Mouse (Mus musculus) stomach, embryonic 14.5 days (tissue): ENCODE measurements around the gene Taf13. TPM values are rescaled to one million over a fixed set of nuclear protein-coding genes. Genes with fewer than 3 reads are reported as not detected.

Experiments
- ATAC-seq: fragments of 200-750 bp; cut with Nextera tagmentation; 2 replicates; pipeline ENCODE4 v1.8.0; 2017; ENCODE audit warnings: low read depth, moderate TSS enrichment; ENCODE audit not compliant: insufficient number of reproducible peaks, insufficient read depth, low FRiP score
- H3K27ac ChIP-seq: fragments of 300-500 bp; sonication (generic); 2 replicates; pipeline ENCODE4 v1.5.1; 2014; ENCODE audit warnings: mild to moderate bottlenecking, low read length, moderate library complexity, mixed read lengths
- H3K27me3 ChIP-seq: fragments of 300-500 bp; sonication (generic); 2 replicates; pipeline ENCODE4 v1.6.1; 2014; ENCODE audit warnings: low read length, control low read depth, mixed read lengths; ENCODE audit not compliant: control insufficient read depth, insufficient read depth
- H3K36me3 ChIP-seq: fragments of 300-500 bp; sonication (generic); 2 replicates; pipeline ENCODE4 v1.6.1; 2014; ENCODE audit warnings: mild to moderate bottlenecking, control low read depth, low read length, moderate library complexity, mixed read lengths; ENCODE audit not compliant: control insufficient read depth, insufficient read depth
- H3K4me1 ChIP-seq: fragments of 300-500 bp; sonication (generic); 2 replicates; pipeline ENCODE4 v1.6.1; 2014; ENCODE audit warnings: low read length, control low read depth, mixed read lengths; ENCODE audit not compliant: control insufficient read depth, insufficient read depth
- H3K4me2 ChIP-seq: fragments of 300-500 bp; sonication (generic); replicated peaks from 2 replicates; pipeline ENCODE4 v1.6.1; 2014; ENCODE audit warnings: low read depth, low read length, control low read depth
- H3K4me3 ChIP-seq: fragments of 300-500 bp; sonication (generic); 2 replicates; pipeline ENCODE4 v1.5.1; 2014; ENCODE audit warnings: low read depth, low read length, control low read depth
- H3K9ac ChIP-seq: fragments of 300-500 bp; sonication (generic); replicated peaks from 2 replicates; pipeline ENCODE4 v1.6.1; 2014; ENCODE audit warnings: low read depth, mild to moderate bottlenecking, control low read depth, low read length, moderate library complexity, mixed read lengths
- H3K9me3 ChIP-seq: fragments of 300-500 bp; sonication (generic); 2 replicates; pipeline ENCODE4 v1.6.1; 2016; ENCODE audit warnings: low read depth, low read length, control low read depth; ENCODE audit not compliant: control insufficient read depth
- WGBS: fragments of 180-500 bp; shearing (Covaris S2); extraction: QIAGEN DNeasy Blood & Tissue Kit; methylation state at CpG from one replicate; pipeline ENCODE4 v1.1.7; 2014; 5-methylcytosine and 5-hydroxymethylcytosine counted together
- microRNA-seq: library from miRNA; unstranded; fragments of <30 nt; microRNA quantifications from one replicate; pipeline ENCODE4, GENCODE M21; 2016
- polyA plus RNA-seq: library from polyadenylated mRNA; unstranded; fragments of >200 nt; fragmentation: Nextera tagmentation; extraction: Ambion mirVana; gene quantifications from 2 replicates; pipeline ENCODE4 v1.2.1, GENCODE M21; 2014

Gene Taf13
- polyA plus RNA-seq, 1 experiment from 2014 or later = 44.5 TPM

GRCm38 (mm10) chr3:108591530-108592522 is 20.3 kb downstream of the Taf13 start:
- Histone ChIP-seq H3K9ac (peak overlapping the region; percentile 43), H3K27me3 (no peaks in the 10 kb centered on the region), H3K36me3 (no peaks in the 10 kb centered on the region), H3K4me3 (peak overlapping the region; percentile 55), H3K4me1 (peaks cover 7% of the 10 kb centered on the region; the same call in 1 of the 2 replicates), H3K4me2 (peak overlapping the region; percentile 95), H3K9me3 (no peaks in the 10 kb centered on the region), H3K27ac (peak overlapping the region; percentile 71)
- peak; percentile 80 for ATAC-seq
- WGBS = under 1% methylated on average over 61 of the region's 61 CpGs

- no peak for ATAC-seq
- Histone ChIP-seq H3K36me3 (no peaks in the 10 kb centered on the region; the same call in 1 of the 2 replicates), H3K4me1 (no peaks in the 10 kb centered on the region), H3K27me3 (no peaks in the 10 kb centered on the region), H3K9me3 (no peaks in the 10 kb centered on the region), H3K27ac (no peak overlapping the region), H3K9ac (no peak overlapping the region), H3K4me2 (no peak overlapping the region), H3K4me3 (no peak overlapping the region)
- WGBS = 50% methylated on average over 3 of the region's 3 CpGs
Observed at GRCm38 (mm10) chr3:108608906-108609305, 37.4 kb downstream of the Taf13 start.

Small RNAs within 50 kb of the gene (microRNA-seq; reads per million reads assigned to microRNA genes)
- gene Gm22860 = not detected

Other genes with a start within 250 kb of the Taf13 start
- not detected in 2 replicates for gene Mybphl, start 206.8 kb upstream of the Taf13 start, polyA plus RNA-seq
- 39.3 and 44.4 TPM in 2 replicates for gene Psrc1, start 187.9 kb upstream of the Taf13 start, polyA plus RNA-seq
- gene Celsr2, start 156.1 kb upstream of the Taf13 start, polyA plus RNA-seq = 20.6 and 21.9 TPM in 2 replicates
- 115 and 129 TPM in 2 replicates for gene Sars, start 126.5 kb upstream of the Taf13 start, polyA plus RNA-seq
- 0.42 and 0.65 TPM in 2 replicates for gene 1700013F07Rik, start 37.5 kb upstream of the Taf13 start, polyA plus RNA-seq
- 7.4 and 15.0 TPM in 2 replicates for gene 5330417C22Rik, start 35.2 kb upstream of the Taf13 start, polyA plus RNA-seq
- 41.1 and 46.0 TPM in 2 replicates for gene Tmem167b, start 9.2 kb upstream of the Taf13 start, polyA plus RNA-seq
- 14.0 and 15.3 TPM in 2 replicates for gene Wdr47, start 19.6 kb downstream of the Taf13 start, polyA plus RNA-seq
- 83.0 and 87.1 TPM in 2 replicates for gene Clcc1, start 82.2 kb downstream of the Taf13 start, polyA plus RNA-seq
- 58.5 and 63.4 TPM in 2 replicates for gene Gpsm2, start 150.6 kb downstream of the Taf13 start, polyA plus RNA-seq
- gene Aknad1, start 168.0 kb downstream of the Taf13 start, polyA plus RNA-seq = 0.24 and 0.41 TPM in 2 replicates